Mouse (Mus musculus): ENCODE data around the gene Pakap.

DNA sequence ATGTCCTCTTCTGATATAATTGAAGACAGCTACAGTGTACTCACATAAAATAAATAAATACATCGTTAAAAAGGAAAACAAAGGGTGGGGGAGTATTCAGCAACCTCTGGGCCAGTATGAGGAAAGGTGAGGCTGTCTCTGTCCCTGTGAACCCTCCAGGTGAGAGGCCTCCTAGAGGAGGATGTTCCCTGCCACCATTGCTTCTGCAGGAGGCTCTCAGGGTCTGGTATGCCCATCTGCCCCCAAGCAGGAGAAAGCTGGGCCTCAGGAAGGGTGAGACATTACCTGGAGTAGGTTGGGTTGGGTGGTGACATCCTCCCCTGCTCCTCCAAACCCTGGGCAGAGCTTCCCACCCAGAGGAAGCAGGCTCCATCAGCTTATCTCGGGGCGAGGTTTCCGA, 182.7 kb downstream of the Pakap start:
- TF ChIP-seq GATA1 (IDR thresholded peaks at IDR 0.05; ENCODE audit: borderline replicate concordance, low read length) = no peak
- no peak for TF ChIP-seq FLI1 (IDR thresholded peaks at IDR 0.05; ENCODE audit: low read length)

Measured in megakaryocyte, embryonic 14.5 days (primary cell).